Comparison of ENCODE assay signal across 9 mouse cellular contexts in the genomic region with DNA sequence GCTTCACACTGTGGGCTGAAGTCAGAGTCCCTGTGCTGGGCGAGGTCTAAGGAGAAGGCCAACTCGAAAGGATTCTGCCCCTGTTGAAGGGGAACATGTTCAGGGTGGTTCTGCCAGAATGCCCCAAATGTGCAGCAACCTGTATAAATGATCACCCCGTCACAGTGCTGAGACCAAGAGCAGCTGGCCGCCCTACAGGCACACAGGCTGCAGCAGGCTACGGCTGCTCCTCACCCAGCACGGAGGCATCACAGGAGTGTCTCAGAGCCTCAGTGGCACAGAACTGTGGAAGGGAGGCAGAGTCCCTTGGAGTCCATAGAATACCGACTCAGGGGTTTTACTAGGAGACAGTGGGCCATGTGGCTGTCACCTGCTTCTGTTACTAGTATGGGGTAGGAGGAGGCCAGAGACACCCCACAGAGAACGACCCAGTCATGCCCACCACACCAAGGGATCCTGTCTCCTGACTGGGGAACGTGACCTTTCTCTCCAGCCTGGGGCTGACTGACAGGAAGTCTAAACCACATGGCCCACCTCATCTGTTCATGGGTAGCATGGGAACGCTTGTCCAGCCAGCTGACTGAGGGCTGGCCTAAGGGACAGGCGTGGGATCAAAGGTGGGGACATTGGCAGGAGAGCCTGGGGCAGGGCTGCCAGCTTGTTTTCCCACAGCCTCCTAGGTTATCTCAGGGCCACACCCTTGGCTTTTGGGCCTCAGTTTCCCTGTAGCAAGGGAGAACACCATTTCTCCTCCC. TPM values are rescaled to one million over a fixed set of nuclear protein-coding genes. Genes with fewer than 3 reads are reported as not detected.
A peak's percentile ranks its signal among the peaks of the same experiment; 100 is the strongest.
DNase-seq lines count a peak whose midpoint lies in the region; ATAC-seq lines count a peak whose summit lies in the region.
"Had no signal": no experiment of that assay in that cellular context is flagged by ENCODE, and none has a peak within 500 bp of the region (broad histone marks: within the 10 kb centered on the region; RNA-seq: fewer than 3 reads in every experiment).

No protein-coding gene starts in this region.

- 82% methylated on average over 11 of the region's 11 CpGs for WGBS in kidney, embryonic 15.5 days
- WGBS in neural tube, embryonic 14.5 days: 77% methylated on average over 11 of the region's 11 CpGs
- WGBS in neural tube, embryonic 15.5 days: 80% methylated on average over 11 of the region's 11 CpGs

- no peak overlapping the region for H3K9ac ChIP-seq in kidney, embryonic 15.5 days
- H3K9ac ChIP-seq in neural tube, embryonic 14.5 days (replicated peaks; ENCODE audit: low read depth, low read length): peak overlapping the region; percentile 25; the same call in 1 of the 2 replicates
- no peak overlapping the region for H3K9ac ChIP-seq in neural tube, embryonic 15.5 days (replicated peaks)

- peak; percentile 66 for DNase-seq in gastrocnemius, postnatal 25 days
- DNase-seq in gastrocnemius, adult 8-10 months (ENCODE audit: low spot score in 2 of 2): no peak
- peak; percentile 58 to 63 for DNase-seq in kidney, postnatal 36 days
- DNase-seq in retina, postnatal 1 day: no peak
- DNase-seq: thymus, adult 2 months had no signal

- H3K4me3 ChIP-seq in kidney, embryonic 15.5 days (replicated peaks): no peak overlapping the region
- H3K4me3 ChIP-seq in neural tube, embryonic 14.5 days (ENCODE audit: low read depth, low read length): no peak overlapping the region; the same call in 1 of the 2 replicates
- H3K4me3 ChIP-seq in neural tube, embryonic 15.5 days (replicated peaks): no peak overlapping the region

- no peak overlapping the region for H3K4me2 ChIP-seq in kidney, embryonic 15.5 days
- H3K4me2 ChIP-seq in neural tube, embryonic 14.5 days (ENCODE audit: low read depth, low read length): no peak overlapping the region
- no peak overlapping the region for H3K4me2 ChIP-seq in neural tube, embryonic 15.5 days

- H3K27ac ChIP-seq in kidney, embryonic 15.5 days: no peak overlapping the region
- H3K27ac ChIP-seq in neural tube, embryonic 14.5 days (ENCODE audit: low read depth, low read length): no peak overlapping the region
- H3K27ac ChIP-seq in neural tube, embryonic 15.5 days (replicated peaks): no peak overlapping the region

- H3K4me1 ChIP-seq in kidney, embryonic 15.5 days: peaks cover 48% of the 10 kb centered on the region
- H3K4me1 ChIP-seq in neural tube, embryonic 14.5 days (ENCODE audit: control insufficient read depth, insufficient read depth, low read length): peaks cover 34% of the 10 kb centered on the region
- H3K4me1 ChIP-seq in neural tube, embryonic 15.5 days: peaks cover 59% of the 10 kb centered on the region

- peaks cover 64% of the 10 kb centered on the region for H3K36me3 ChIP-seq in kidney, embryonic 15.5 days
- peaks cover 41% of the 10 kb centered on the region for H3K36me3 ChIP-seq in neural tube, embryonic 14.5 days (ENCODE audit: control insufficient read depth, insufficient read depth, low read length)
- peaks cover 49% of the 10 kb centered on the region for H3K36me3 ChIP-seq in neural tube, embryonic 15.5 days

- no peaks in the 10 kb centered on the region for H3K27me3 ChIP-seq in kidney, embryonic 15.5 days
- H3K27me3 ChIP-seq in neural tube, embryonic 14.5 days (ENCODE audit: control insufficient read depth, insufficient read depth, low read length): no peaks in the 10 kb centered on the region
- no peaks in the 10 kb centered on the region for H3K27me3 ChIP-seq in neural tube, embryonic 15.5 days (replicated peaks)

- ATAC-seq in kidney, embryonic 15.5 days (replicated peaks; ENCODE audit: low FRiP score): no peak
- ATAC-seq in neural tube, embryonic 14.5 days (ENCODE audit: low read depth): no peak
- ATAC-seq in neural tube, embryonic 15.5 days (ENCODE audit: low FRiP score): no peak
- ATAC-seq in megakaryocyte-erythroid progenitor cell, adult 5-6 weeks (replicated peaks; ENCODE audit: low FRiP score, low TSS enrichment, poor library complexity, severe bottlenecking): no peak

- no peaks in the 10 kb centered on the region for H3K9me3 ChIP-seq in kidney, embryonic 15.5 days (replicated peaks)
- H3K9me3 ChIP-seq in neural tube, embryonic 14.5 days (ENCODE audit: control insufficient read depth, low read length): no peaks in the 10 kb centered on the region
- no peaks in the 10 kb centered on the region for H3K9me3 ChIP-seq in neural tube, embryonic 15.5 days (replicated peaks)

RNA-seq across cellular contexts. Expression of gene Mknk2, which starts 5.8 kb away (rescaled TPM):
- 100 to 1,000 TPM; 243 to 270 TPM for total RNA-seq in gastrocnemius, postnatal 25 days (2021)
- total RNA-seq in gastrocnemius, adult 8-10 months (2022): 100 to 1,000 TPM; 226 to 292 (median 253) TPM
- polyA plus RNA-seq in kidney, embryonic 15.5 days (2015; fragmentation: Nextera tagmentation; extraction: Ambion mirVana): 95.3 and 103 TPM in 2 replicates
- 43.1 and 57.3 TPM in 2 replicates for polyA plus RNA-seq in neural tube, embryonic 14.5 days (2014; fragmentation: Nextera tagmentation; extraction: Ambion mirVana)
- 56.2 and 70.3 TPM in 2 replicates for polyA plus RNA-seq in neural tube, embryonic 15.5 days (2015; fragmentation: Nextera tagmentation; extraction: Ambion mirVana)
- 149 and 158 TPM in 2 replicates for total RNA-seq in megakaryocyte-erythroid progenitor cell, adult 5-6 weeks (2014; fragmentation: Nextera tagmentation)
- total RNA-seq in megakaryocyte-erythroid progenitor cell, adult 5-6 weeks (2017): 78.4 and 117 TPM in 2 replicates

RNA-seq across cellular contexts. Expression of gene Btbd2, which starts 15.2 kb away (rescaled TPM):
- 10 to 100 TPM; 30.5 to 31.4 TPM for total RNA-seq in gastrocnemius, postnatal 25 days (2021)
- 10 to 100 TPM; 36.7 to 40.7 (median 39.7) TPM for total RNA-seq in gastrocnemius, adult 8-10 months (2022)
- polyA plus RNA-seq in kidney, embryonic 15.5 days (2015; fragmentation: Nextera tagmentation; extraction: Ambion mirVana): 78.6 and 83.2 TPM in 2 replicates
- 75.0 and 79.7 TPM in 2 replicates for polyA plus RNA-seq in neural tube, embryonic 14.5 days (2014; fragmentation: Nextera tagmentation; extraction: Ambion mirVana)
- 91.9 and 92.1 TPM in 2 replicates for polyA plus RNA-seq in neural tube, embryonic 15.5 days (2015; fragmentation: Nextera tagmentation; extraction: Ambion mirVana)
- 27.4 and 32.0 TPM in 2 replicates for total RNA-seq in megakaryocyte-erythroid progenitor cell, adult 5-6 weeks (2014; fragmentation: Nextera tagmentation)
- total RNA-seq in megakaryocyte-erythroid progenitor cell, adult 5-6 weeks (2017): 11.8 and 14.8 TPM in 2 replicates

RNA-seq across cellular contexts. Expression of gene Mob3a, which starts 29.7 kb away (rescaled TPM):
- 1 to 10 TPM; 5.7 to 6.8 TPM for total RNA-seq in gastrocnemius, postnatal 25 days (2021)
- 1 to 10 TPM; 2.6 to 3.6 (median 3.4) TPM for total RNA-seq in gastrocnemius, adult 8-10 months (2022)
- polyA plus RNA-seq in kidney, embryonic 15.5 days (2015; fragmentation: Nextera tagmentation; extraction: Ambion mirVana): 37.7 and 41.5 TPM in 2 replicates
- polyA plus RNA-seq in neural tube, embryonic 14.5 days (2014; fragmentation: Nextera tagmentation; extraction: Ambion mirVana): 42.0 and 48.6 TPM in 2 replicates
- polyA plus RNA-seq in neural tube, embryonic 15.5 days (2015; fragmentation: Nextera tagmentation; extraction: Ambion mirVana): 53.0 and 58.8 TPM in 2 replicates
- total RNA-seq in megakaryocyte-erythroid progenitor cell, adult 5-6 weeks (2014; fragmentation: Nextera tagmentation): 22.8 and 29.1 TPM in 2 replicates
- 30.5 and 38.6 TPM in 2 replicates for total RNA-seq in megakaryocyte-erythroid progenitor cell, adult 5-6 weeks (2017)

RNA-seq across cellular contexts. Expression of gene Izumo4, which starts 29.9 kb away (rescaled TPM):
- total RNA-seq in gastrocnemius, postnatal 25 days (2021): 1 to 10 TPM; 2.4 to 3.8 TPM
- total RNA-seq in gastrocnemius, adult 8-10 months (2022): 1 to 10 TPM; 1.0 to 3.1 (median 2.7) TPM
- polyA plus RNA-seq in kidney, embryonic 15.5 days (2015; fragmentation: Nextera tagmentation; extraction: Ambion mirVana): 22.8 and 26.2 TPM in 2 replicates
- 24.9 and 29.5 TPM in 2 replicates for polyA plus RNA-seq in neural tube, embryonic 14.5 days (2014; fragmentation: Nextera tagmentation; extraction: Ambion mirVana)
- 43.3 and 46.8 TPM in 2 replicates for polyA plus RNA-seq in neural tube, embryonic 15.5 days (2015; fragmentation: Nextera tagmentation; extraction: Ambion mirVana)
- total RNA-seq in megakaryocyte-erythroid progenitor cell, adult 5-6 weeks (2014; fragmentation: Nextera tagmentation): 22.8 and 26.4 TPM in 2 replicates
- total RNA-seq in megakaryocyte-erythroid progenitor cell, adult 5-6 weeks (2017): 3.0 and 4.5 TPM in 2 replicates

RNA-seq across cellular contexts. Expression of gene Csnk1g2, which starts 49.5 kb away (rescaled TPM):
- 10 to 100 TPM; 85.8 to 99.9 TPM for total RNA-seq in gastrocnemius, postnatal 25 days (2021)
- total RNA-seq in gastrocnemius, adult 8-10 months (2022): 100 to 1,000 TPM; 124 to 147 (median 144) TPM
- polyA plus RNA-seq in kidney, embryonic 15.5 days (2015; fragmentation: Nextera tagmentation; extraction: Ambion mirVana): 156 and 183 TPM in 2 replicates
- 50.3 and 76.8 TPM in 2 replicates for polyA plus RNA-seq in neural tube, embryonic 14.5 days (2014; fragmentation: Nextera tagmentation; extraction: Ambion mirVana)
- polyA plus RNA-seq in neural tube, embryonic 15.5 days (2015; fragmentation: Nextera tagmentation; extraction: Ambion mirVana): 106 and 118 TPM in 2 replicates
- total RNA-seq in megakaryocyte-erythroid progenitor cell, adult 5-6 weeks (2014; fragmentation: Nextera tagmentation): 70.2 and 93.3 TPM in 2 replicates
- 117 and 120 TPM in 2 replicates for total RNA-seq in megakaryocyte-erythroid progenitor cell, adult 5-6 weeks (2017)

Comparison
In these comparisons a context has a peak if more than half of its experiments do, and no peak if none do; other contexts are left out.
1. DNase-seq: peak in gastrocnemius, postnatal 25 days (single experiment) and kidney, postnatal 36 days (2 of 2); none in gastrocnemius, adult 8-10 months (0 of 2) and retina, postnatal 1 day (single experiment).